Mouse (Mus musculus) gastrocnemius, adult 8-10 months (tissue): ENCODE results near the gene Slc1a2. TPM values are rescaled to one million over a fixed set of nuclear protein-coding genes. Genes with fewer than 3 reads are reported as not detected.

Experiments used
- DNase-seq, 2 experiments: peaks; one replicate each; pipeline ENCODE4 v3.0.0; 2022; ENCODE audit warnings: low spot score in 2 of 2
- total RNA-seq, 4 experiments: library from RNA; stranded (reverse); gene quantifications; 2 replicates each; pipeline ENCODE4 v1.2.4; 2022

Gene Slc1a2
- total RNA-seq, result 1 to 10 TPM in 1 of 4 experiments, under 1 TPM in 3; 0.44 to 2.0 (median 0.51) TPM

GRCm38 (mm10) chr2:102658163-102658660, at the start of gene Slc1a2:
Gene Slc1a2 (plus strand): TSS chr2:102658659.
- DNase-seq, result no peak

GRCm38 (mm10) chr2:102610485-102610884, 48.0 kb upstream of the Slc1a2 start:
- DNase-seq, result no peak

GRCm38 (mm10) chr2:102616637-102617036, 41.8 kb upstream of the Slc1a2 start:
- no peak for DNase-seq

GRCm38 (mm10) chr2:102620744-102621429, 37.6 kb upstream of the Slc1a2 start:
- no peak for DNase-seq

GRCm38 (mm10) chr2:102622176-102622575, 36.3 kb upstream of the Slc1a2 start:
- no peak for DNase-seq

- no peak for DNase-seq
These were observed 35.5 kb upstream of the Slc1a2 start for GRCm38 (mm10) chr2:102622943-102623342.

GRCm38 (mm10) chr2:102624538-102624937, 33.9 kb upstream of the Slc1a2 start:
- no peak for DNase-seq

GRCm38 (mm10) chr2:102632361-102632760, 26.1 kb upstream of the Slc1a2 start:
- DNase-seq, result no peak

- DNase-seq, result no peak
These were observed 24.4 kb upstream of the Slc1a2 start for GRCm38 (mm10) chr2:102634010-102634409.

- no peak for DNase-seq
These were observed 22.9 kb upstream of the Slc1a2 start for GRCm38 (mm10) chr2:102635523-102636060.

- DNase-seq, result no peak
These were observed 22.3 kb upstream of the Slc1a2 start for GRCm38 (mm10) chr2:102636116-102636600.

GRCm38 (mm10) chr2:102638140-102638539, 20.3 kb upstream of the Slc1a2 start:
- no peak for DNase-seq

GRCm38 (mm10) chr2:102638690-102639089, 19.8 kb upstream of the Slc1a2 start:
- DNase-seq, result no peak

- DNase-seq, result no peak
These were observed 9.5 kb upstream of the Slc1a2 start for GRCm38 (mm10) chr2:102648845-102649500.

- no peak for DNase-seq
These were observed 8.1 kb upstream of the Slc1a2 start for GRCm38 (mm10) chr2:102650322-102650721.

- no peak for DNase-seq
These were observed 2.3 kb upstream of the Slc1a2 start for GRCm38 (mm10) chr2:102655966-102656725.

- no peak for DNase-seq
These were observed 733 bp upstream of the Slc1a2 start for GRCm38 (mm10) chr2:102657726-102658125.

GRCm38 (mm10) chr2:102658661-102659520, 432 bp downstream of the Slc1a2 start:
- DNase-seq, result no peak

GRCm38 (mm10) chr2:102659521-102659830, 1.0 kb downstream of the Slc1a2 start:
- DNase-seq, result no peak

GRCm38 (mm10) chr2:102661052-102661451, 2.6 kb downstream of the Slc1a2 start:
- DNase-seq, result no peak

- DNase-seq, result no peak
These were observed 4.5 kb downstream of the Slc1a2 start for GRCm38 (mm10) chr2:102662911-102663310.
